Mouse (Mus musculus): ENCODE results near the gene Gpr37l1.

GRCm38 (mm10) chr1:135175176-135175575 is 7.7 kb upstream of the Gpr37l1 start:
- TF ChIP-seq CTCF (IDR thresholded peaks at IDR 0.05; ENCODE audit: control insufficient read depth, insufficient read depth, low read length) (no peak), POLR2A (IDR thresholded peaks at IDR 0.05; ENCODE audit: borderline replicate concordance, control insufficient read depth, low read depth, low read length) (no peak)

Data from bone marrow, adult 2 months (tissue).